Mouse (Mus musculus): ENCODE data around the gene Mrpl43.
A peak's percentile ranks its signal among the peaks of the same experiment; 100 is the strongest.
"Not testable (repeated sequence)": the region's sequence is repeated elsewhere in the genome, so short reads cannot be mapped to it uniquely, and the experiment has no call there.

Gene Mrpl43

GRCm38 (mm10) chr19:45005957-45006712 lies at the start of gene Mrpl43:
Gene Mrpl43, minus strand, starts transcription at chr19:45006442.
- DNase-seq, result peak; percentile 97

- no peak for DNase-seq
These were observed 48.8 kb upstream of the Mrpl43 start for GRCm38 (mm10) chr19:45054892-45055690.

GRCm38 (mm10) chr19:45053451-45053850 lies 47.2 kb upstream of the Mrpl43 start:
- no peak for DNase-seq

- DNase-seq, result no peak
These were observed 43.3 kb upstream of the Mrpl43 start for GRCm38 (mm10) chr19:45049523-45049922.

- DNase-seq, result no peak
These were observed 42.6 kb upstream of the Mrpl43 start for GRCm38 (mm10) chr19:45048644-45049365.

GRCm38 (mm10) chr19:45047935-45048643 lies 41.8 kb upstream of the Mrpl43 start:
- DNase-seq, result peak; percentile 47

GRCm38 (mm10) chr19:45047417-45047934 lies 41.2 kb upstream of the Mrpl43 start, which contains the start of gene Sfxn3:
Gene Sfxn3, plus strand, starts transcription at chr19:45047503.
- DNase-seq, result peak; percentile 95

- DNase-seq, result peak; percentile 88
These were observed 40.5 kb upstream of the Mrpl43 start for GRCm38 (mm10) chr19:45046523-45047321.

GRCm38 (mm10) chr19:45045651-45046050 lies 39.4 kb upstream of the Mrpl43 start, which contains the start of gene Pdzd7:
Gene Pdzd7, minus strand, starts transcription at chr19:45045717.
- no peak for DNase-seq

- no peak for DNase-seq
These were observed 39.0 kb upstream of the Mrpl43 start for GRCm38 (mm10) chr19:45045236-45045635.

GRCm38 (mm10) chr19:45044389-45044927 lies 38.2 kb upstream of the Mrpl43 start:
- no peak for DNase-seq

GRCm38 (mm10) chr19:45040214-45040613 lies 34.0 kb upstream of the Mrpl43 start:
- DNase-seq, result no peak

- DNase-seq, result not testable (repeated sequence)
These were observed 32.0 kb upstream of the Mrpl43 start for GRCm38 (mm10) chr19:45038198-45038597.

- peak; percentile 63 for DNase-seq
These were observed 30.6 kb upstream of the Mrpl43 start for GRCm38 (mm10) chr19:45036867-45037266.

- no peak for DNase-seq
These were observed 26.5 kb upstream of the Mrpl43 start for GRCm38 (mm10) chr19:45032570-45033332.

- DNase-seq, result peak; percentile 69
These were observed 25.5 kb upstream of the Mrpl43 start for GRCm38 (mm10) chr19:45031780-45032179.

GRCm38 (mm10) chr19:45030746-45031693 lies 24.8 kb upstream of the Mrpl43 start:
- DNase-seq, result peak; percentile 81

- DNase-seq, result peak; percentile 68
These were observed 23.9 kb upstream of the Mrpl43 start for GRCm38 (mm10) chr19:45030111-45030510.

GRCm38 (mm10) chr19:45029571-45029970 lies 23.3 kb upstream of the Mrpl43 start:
- no peak for DNase-seq

All from right cerebral cortex, postnatal 4 days (tissue).